ENCODE assay signal across 8 mouse cellular contexts in the genomic region with DNA sequence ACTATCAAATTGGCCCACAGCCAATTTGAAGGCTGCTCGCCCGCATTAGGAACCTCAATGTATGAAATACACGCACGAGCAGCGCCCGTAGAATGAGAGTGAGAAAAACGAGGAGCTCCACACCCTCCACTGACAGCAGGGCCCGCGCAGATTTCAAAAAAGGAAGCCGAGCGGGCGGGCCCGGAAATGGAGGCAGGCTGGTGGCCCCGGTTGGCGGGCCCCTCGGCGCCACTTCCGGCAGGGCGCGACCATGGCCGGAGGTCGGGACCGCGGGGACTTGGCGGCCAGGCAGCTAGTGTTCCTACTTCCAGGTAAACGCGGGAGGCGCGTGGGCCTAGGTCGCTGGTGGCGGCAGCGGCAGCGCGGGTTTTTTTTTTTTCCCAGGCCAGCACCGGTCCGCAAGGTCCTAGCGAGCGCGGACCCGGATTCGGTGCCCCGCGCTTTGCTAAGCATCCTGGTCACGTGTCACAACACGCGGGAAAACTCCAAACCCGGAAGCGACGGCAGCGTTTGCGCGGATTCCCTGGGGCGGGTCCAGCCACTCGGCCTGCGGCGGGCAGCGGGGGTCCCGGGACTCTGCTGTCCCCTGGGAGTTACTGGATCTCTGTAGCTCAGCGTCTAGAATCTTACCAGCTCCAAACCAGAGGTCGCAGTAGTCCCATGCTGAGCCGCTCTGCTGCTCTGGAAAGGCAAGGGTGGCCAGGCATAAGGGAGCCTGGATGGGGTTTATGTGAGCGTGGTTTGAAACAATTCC. TPM values are rescaled to one million over a fixed set of nuclear protein-coding genes. Genes with fewer than 3 reads are reported as not detected.
DNase-seq lines count a peak whose midpoint lies in the region; ATAC-seq lines count a peak whose summit lies in the region.

No protein-coding gene starts in this region.

- peak overlapping the region; percentile 73 for H3K4me3 ChIP-seq in hindbrain, embryonic 13.5 days

- under 1% methylated on average over 62 of the region's 62 CpGs for WGBS in hindbrain, embryonic 13.5 days

- H3K4me1 ChIP-seq in hindbrain, embryonic 13.5 days (replicated peaks): peaks cover 19% of the 10 kb centered on the region

- H3K27me3 ChIP-seq in hindbrain, embryonic 13.5 days: no peaks in the 10 kb centered on the region

- DNase-seq in Muller cell, postnatal 12 days (ENCODE audit: inconsistent ontology term): peak; percentile 91
- DNase-seq in cerebellum, adult 9-11 months: peak; percentile 90
- DNase-seq in frontal cortex, postnatal 10 days (ENCODE audit: low spot score in 2 of 2): peak; percentile 78 to 85
- DNase-seq in layer of hippocampus, postnatal 25 days (ENCODE audit: extremely low spot score in 1 of 2, low spot score in 1 of 2): peak; percentile 77 to 80
- DNase-seq in lung, postnatal 25 days (ENCODE audit: low spot score): peak; percentile 87
- DNase-seq in retina, embryonic 14.5 days (ENCODE audit: low spot score): peak; percentile 88
- DNase-seq in thymus, postnatal 4 days: peak; percentile 91

- peak overlapping the region; percentile 82 for H3K4me2 ChIP-seq in hindbrain, embryonic 13.5 days

- ATAC-seq in hindbrain, embryonic 13.5 days (ENCODE audit: low FRiP score): peak; percentile 91

- no peaks in the 10 kb centered on the region for H3K36me3 ChIP-seq in hindbrain, embryonic 13.5 days

- H3K9me3 ChIP-seq in hindbrain, embryonic 13.5 days: no peaks in the 10 kb centered on the region

- H3K9ac ChIP-seq in hindbrain, embryonic 13.5 days: peak overlapping the region; percentile 81

- peak overlapping the region; percentile 76 for H3K27ac ChIP-seq in hindbrain, embryonic 13.5 days

RNA-seq across cellular contexts. Expression of gene Dleu7, which starts 39.2 kb away (rescaled TPM):
- polyA plus RNA-seq in hindbrain, embryonic 13.5 days (2015; fragmentation: Nextera tagmentation; extraction: Ambion mirVana): 6.0 and 7.0 TPM in 2 replicates
- 1 to 10 TPM; 5.6 to 7.5 TPM for total RNA-seq in layer of hippocampus, postnatal 25 days (2021)

RNA-seq across cellular contexts. Expression of gene Rnaseh2b, which starts 39.7 kb away (rescaled TPM):
- polyA plus RNA-seq in hindbrain, embryonic 13.5 days (2015; fragmentation: Nextera tagmentation; extraction: Ambion mirVana): 31.7 and 37.0 TPM in 2 replicates
- 10 to 100 TPM; 10.1 to 14.1 TPM for total RNA-seq in layer of hippocampus, postnatal 25 days (2021)

Comparison
In these comparisons a context has a peak if more than half of its experiments do, and no peak if none do; other contexts are left out.
1. Peak in every context shown above with its lines: DNase-seq, ATAC-seq, H3K4me3 ChIP-seq and H3K27ac ChIP-seq.